Mouse (Mus musculus) MEL (cell line): ENCODE data around the gene Grik5. TPM values are rescaled to one million over a fixed set of nuclear protein-coding genes. Genes with fewer than 3 reads are reported as not detected.

Experiments used
- DNase-seq: peaks from one replicate; pipeline ENCODE4 v3.0.0; 2011; ENCODE audit warnings: low read depth, low spot score
- H3K27ac ChIP-seq: 2 replicates; pipeline ENCODE4 v1.5.1; 2012; ENCODE audit warnings: low read depth, mild to moderate bottlenecking, control low read depth, low read length, moderate library complexity; ENCODE audit not compliant: control insufficient read depth
- H3K27me3 ChIP-seq, 2 experiments: fragments of 150-350 bp in 1 of 2; sonication (generic) in 1 of 2; 2 replicates each; pipeline ENCODE4 v1.6.1; 2012; ENCODE audit warnings: low read length in 2 of 2, mild to moderate bottlenecking in 2 of 2, improper control_type of control experiment in 1 of 2, moderate library complexity in 1 of 2; ENCODE audit not compliant: insufficient read depth in 2 of 2, control insufficient read depth in 1 of 2
- H3K36me3 ChIP-seq, 2 experiments: 2 replicates each; pipeline ENCODE4 v1.6.1; 2012 to 2014; ENCODE audit warnings: low read length in 2 of 2, improper control_type of control experiment in 1 of 2, inconsistent platforms in 1 of 2, mild to moderate bottlenecking in 1 of 2; ENCODE audit not compliant: insufficient read depth in 2 of 2, control insufficient read depth in 1 of 2
- H3K4me1 ChIP-seq, 2 experiments: fragments of 150-350 bp in 1 of 2; sonication (generic) in 1 of 2; 2 replicates each; pipeline ENCODE4 v1.6.1; 2012; ENCODE audit warnings: low read length in 2 of 2, improper control_type of control experiment in 1 of 2, mild to moderate bottlenecking in 1 of 2; ENCODE audit not compliant: insufficient read depth in 2 of 2, control insufficient read depth in 1 of 2
- H3K4me3 ChIP-seq, 2 experiments: fragments of 150-350 bp in 1 of 2; sonication (generic) in 1 of 2; 2 replicates each; pipeline ENCODE4 v1.5.1; 2012; ENCODE audit warnings: low read depth in 2 of 2, low read length in 2 of 2, mild to moderate bottlenecking in 2 of 2, moderate library complexity in 2 of 2, control low read depth in 1 of 2, improper control_type of control experiment in 1 of 2; ENCODE audit not compliant: control insufficient read depth in 1 of 2, insufficient read depth in 1 of 2
- H3K79me2 ChIP-seq: 2 replicates; pipeline ENCODE4 v1.6.1; 2012; ENCODE audit warnings: mild to moderate bottlenecking, low read length, moderate library complexity; ENCODE audit not compliant: control insufficient read depth, poor library complexity, insufficient read depth
- H3K9ac ChIP-seq: 2 replicates; pipeline ENCODE4 v1.6.1; 2012; ENCODE audit warnings: low read depth, mild to moderate bottlenecking, control low read depth, low read length, moderate library complexity; ENCODE audit not compliant: control insufficient read depth, poor library complexity, severe bottlenecking
- H3K9me3 ChIP-seq: fragments of 150-350 bp; sonication (generic); replicated peaks from 2 replicates; pipeline ENCODE4 v1.6.1; 2012; ENCODE audit warnings: mild to moderate bottlenecking, low read length, improper control_type of control experiment, moderate library complexity; ENCODE audit not compliant: insufficient read depth
- BHLHE40 ChIP-seq: IDR thresholded peaks from 2 replicates; pipeline ENCODE4 v1.6.1; 2012; ENCODE audit warnings: low read depth, mild to moderate bottlenecking, inconsistent platforms, low read length, improper control_type of control experiment, borderline replicate concordance
- CTCF ChIP-seq, 3 experiments: IDR thresholded peaks in 2 of 3; conservative IDR thresholded peaks in 1 of 3; 2 replicates each; pipeline ENCODE4 v1.5.1; 2011 to 2012; ENCODE audit warnings: low read length in 3 of 3, low read depth in 2 of 3, mild to moderate bottlenecking in 2 of 3, improper control_type of control experiment in 1 of 3, inconsistent platforms in 1 of 3, mixed read lengths in 1 of 3, moderate library complexity in 1 of 3; ENCODE audit not compliant: control insufficient read depth in 1 of 3, insufficient read depth in 1 of 3, poor library complexity in 1 of 3, severe bottlenecking in 1 of 3
- HCFC1 ChIP-seq: IDR thresholded peaks from 2 replicates; pipeline ENCODE4 v1.6.1; 2012; ENCODE audit warnings: low read depth, mild to moderate bottlenecking, inconsistent platforms, low read length, improper control_type of control experiment, moderate library complexity
- MAZ ChIP-seq: IDR thresholded peaks from 2 replicates; pipeline ENCODE4 v1.6.1; 2012; ENCODE audit warnings: low read depth, mild to moderate bottlenecking, inconsistent platforms, low read length, improper control_type of control experiment
- MEF2A ChIP-seq: IDR thresholded peaks from 2 replicates; pipeline ENCODE4 v1.6.1; 2014; ENCODE audit warnings: low read depth, mild to moderate bottlenecking, inconsistent platforms, low read length, improper control_type of control experiment; ENCODE audit not compliant: poor library complexity, insufficient replicate concordance, severe bottlenecking; ENCODE audit errors: extremely low read depth
- MYC ChIP-seq: IDR thresholded peaks from 2 replicates; pipeline ENCODE4 v1.6.1; 2011; ENCODE audit warnings: low read depth, mild to moderate bottlenecking, low read length, improper control_type of control experiment, moderate library complexity
- POLR2AphosphoS2 ChIP-seq: IDR thresholded peaks from 2 replicates; pipeline ENCODE4 v1.6.1; 2011; ENCODE audit warnings: low read length, improper control_type of control experiment
- UBTF ChIP-seq: IDR thresholded peaks from 2 replicates; pipeline ENCODE4 v1.6.1; 2012; ENCODE audit warnings: low read depth, mild to moderate bottlenecking, inconsistent platforms, low read length, improper control_type of control experiment, moderate library complexity, borderline replicate concordance; ENCODE audit not compliant: insufficient read depth
- ZC3H11A ChIP-seq: IDR thresholded peaks from 2 replicates; pipeline ENCODE4 v1.6.1; 2012; ENCODE audit warnings: low read depth, mild to moderate bottlenecking, inconsistent platforms, low read length, improper control_type of control experiment
- ZMIZ1 ChIP-seq: IDR thresholded peaks from 2 replicates; pipeline ENCODE4 v1.6.1; 2012; ENCODE audit warnings: low read depth, mild to moderate bottlenecking, inconsistent platforms, low read length, improper control_type of control experiment, moderate library complexity
- ZNF384 ChIP-seq: IDR thresholded peaks from 2 replicates; pipeline ENCODE4 v1.6.1; 2012; ENCODE audit warnings: low read depth, mild to moderate bottlenecking, inconsistent platforms, low read length, improper control_type of control experiment
- polyA plus RNA-seq, 2 experiments: library from polyadenylated mRNA; stranded (reverse) in 1 of 2; unstranded in 1 of 2; fragments of >175 nt in 1 of 2; fragments of >200 nt in 1 of 2; gene quantifications; 2 replicates each; pipeline versions ENCODE4 v1.2.1 to v1.2.4; 2012; ENCODE audit warnings: low replicate concordance in 2 of 2, low read depth in 1 of 2; ENCODE audit not compliant: insufficient read length in 2 of 2, insufficient read depth in 1 of 2, missing spikeins in 1 of 2
- total RNA-seq: library from RNA; depleted of rRNA; stranded (reverse); fragments of 300-350 nt; gene quantifications from 2 replicates; pipeline ENCODE4 v1.2.3, GENCODE M21; 2012; rRNA removed

Gene Grik5
- total and polyA plus RNA-seq, 3 experiments, result 3.5 to 22.0 TPM; not detected in 1

DNA sequence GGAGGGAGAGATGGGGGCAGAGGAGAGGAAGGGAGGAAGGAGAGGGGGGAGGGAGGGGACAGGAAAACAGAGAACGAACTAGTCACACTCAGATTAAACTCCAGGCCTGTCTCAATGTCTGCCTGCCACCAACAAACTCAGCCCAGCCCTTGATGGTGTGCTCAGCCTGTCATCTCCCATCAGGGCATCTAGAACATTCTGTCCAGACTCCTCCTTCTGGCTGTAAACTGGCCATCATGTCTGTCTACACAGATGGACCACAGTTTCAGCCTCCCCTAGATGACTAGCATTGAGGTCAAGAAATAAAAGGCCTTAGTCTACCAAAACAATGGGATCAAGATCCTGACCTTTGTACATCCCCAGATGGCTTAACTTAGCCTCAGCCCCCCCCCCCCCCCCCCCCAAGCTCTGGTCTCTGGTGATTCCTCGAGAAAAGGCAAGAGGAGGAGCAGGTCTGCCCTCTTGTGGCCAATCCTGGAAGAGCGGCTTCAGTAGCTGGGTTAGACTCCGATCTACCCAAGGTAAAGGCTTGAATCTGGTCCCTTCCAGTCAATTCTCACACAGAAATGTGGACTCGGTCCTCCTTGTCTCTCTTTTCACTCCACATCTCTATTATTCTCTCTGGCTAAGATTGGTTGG, 107.1 kb downstream of the Grik5 start (continued):
- no peak for TF ChIP-seq BHLHE40

DNA sequence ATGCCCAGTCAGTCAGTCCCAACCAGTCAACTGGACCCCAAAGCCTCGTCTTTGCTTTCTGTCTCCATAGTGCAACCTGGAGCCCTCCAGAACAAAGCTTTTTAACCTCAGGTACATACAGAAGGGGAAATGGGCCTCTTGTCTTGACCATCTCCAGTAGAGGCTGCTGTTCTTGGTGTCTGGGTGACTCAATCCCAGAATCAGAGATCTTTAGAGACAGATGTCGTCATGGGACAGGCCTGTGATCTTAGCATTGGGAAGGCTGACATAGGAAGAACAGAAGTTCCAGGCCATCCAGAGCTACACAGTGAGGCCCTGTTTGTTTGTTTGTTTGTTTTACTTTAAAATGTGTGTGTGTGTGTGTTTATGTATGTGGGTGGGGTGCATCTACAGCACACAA, 107.9 kb downstream of the Grik5 start:
- TF ChIP-seq UBTF, result no peak
- TF ChIP-seq HCFC1, result no peak
- TF ChIP-seq BHLHE40, result no peak
- no peak for TF ChIP-seq POLR2AphosphoS2
- no peak for TF ChIP-seq MYC
- TF ChIP-seq ZC3H11A, result no peak
- no peak for TF ChIP-seq MEF2A
- TF ChIP-seq CTCF (IDR thresholded peaks at IDR 0.05 in 2 of 3, conservative IDR thresholded peaks at IDR 0.05 in 1 of 3; ENCODE audit: control insufficient read depth in 1 of 3, insufficient read depth in 1 of 3, low read depth in 2 of 3, low read length in 3 of 3, poor library complexity in 1 of 3, severe bottlenecking in 1 of 3), result no peak
- TF ChIP-seq ZNF384, result no peak
- no peak for TF ChIP-seq ZMIZ1
- no peak for TF ChIP-seq MAZ
- TF ChIP-seq, all 39 proteins: peak for 0
- Histone ChIP-seq H3K9ac (no peak overlapping the region), H3K4me3 (no peak overlapping the region), H3K27ac (no peak overlapping the region), H3K27me3 (no peaks in the 10 kb centered on the region), H3K9me3 (no peaks in the 10 kb centered on the region), H3K36me3 (no peaks in the 10 kb centered on the region), H3K79me2 (no peaks in the 10 kb centered on the region), H3K4me1 (no peaks in the 10 kb centered on the region)
- DNase-seq, result no peak

Other genes with a start within 250 kb of the Grik5 start
- gene Gm9844, start 210.1 kb downstream of the Grik5 start, total RNA-seq, result 0.54 TPM in 1 of 2 replicates, not detected in the other
- gene Gm9844, start 210.1 kb downstream of the Grik5 start, polyA plus RNA-seq, result under 1 TPM in 1 of 2 experiments, not detected in 1; 0.95 TPM
- gene Lypd4, start 202.4 kb downstream of the Grik5 start, total RNA-seq, result not detected in 2 replicates
- not detected for gene Lypd4, start 202.4 kb downstream of the Grik5 start, polyA plus RNA-seq
- not detected in 2 replicates for gene Dmrtc2, start 202.3 kb downstream of the Grik5 start, total RNA-seq
- gene Dmrtc2, start 202.3 kb downstream of the Grik5 start, polyA plus RNA-seq, result not detected
- 3,168 and 3,580 TPM in 2 replicates for gene Rps19, start 188.0 kb downstream of the Grik5 start, total RNA-seq
- gene Rps19, start 188.0 kb downstream of the Grik5 start, polyA plus RNA-seq, result 1,000 to 10,000 TPM in 1 of 2 experiments, not detected in 1; 2,454 TPM
- gene Cd79a, start 175.0 kb downstream of the Grik5 start, total RNA-seq, result 0.13 and 0.23 TPM in 2 replicates
- gene Cd79a, start 175.0 kb downstream of the Grik5 start, polyA plus RNA-seq, result under 1 TPM in 1 of 2 experiments, not detected in 1; 0.61 TPM
- 43.7 and 53.3 TPM in 2 replicates for gene Arhgef1, start 169.4 kb downstream of the Grik5 start, total RNA-seq
- 100 to 1,000 TPM in 1 of 2 experiments, not detected in 1; 163 TPM for gene Arhgef1, start 169.4 kb downstream of the Grik5 start, polyA plus RNA-seq
- gene Gm4881, start 127.9 kb downstream of the Grik5 start, total RNA-seq, result not detected in 2 replicates
- gene Gm4881, start 127.9 kb downstream of the Grik5 start, polyA plus RNA-seq, result under 1 TPM in 1 of 2 experiments, not detected in 1; 0.13 TPM
- 205 and 240 TPM in 2 replicates for gene Rabac1, start 99.6 kb downstream of the Grik5 start, total RNA-seq
- 100 to 1,000 TPM in 1 of 2 experiments, not detected in 1; 223 TPM for gene Rabac1, start 99.6 kb downstream of the Grik5 start, polyA plus RNA-seq
- gene Atp1a3, start 66.4 kb downstream of the Grik5 start, total RNA-seq, result 0.19 and 0.26 TPM in 2 replicates
- gene Atp1a3, start 66.4 kb downstream of the Grik5 start, polyA plus RNA-seq, result 1 to 10 TPM in 1 of 2 experiments, not detected in 1; 3.5 TPM
- 15.0 and 16.3 TPM in 2 replicates for gene Zfp574, start 221 bp upstream of the Grik5 start, total RNA-seq
- 10 to 100 TPM in 1 of 2 experiments, not detected in 1; 30.2 TPM for gene Zfp574, start 221 bp upstream of the Grik5 start, polyA plus RNA-seq
- 0.73 and 0.75 TPM in 2 replicates for gene Pou2f2, start 107.4 kb upstream of the Grik5 start, total RNA-seq
- 1 to 10 TPM in 1 of 2 experiments, not detected in 1; 6.4 TPM for gene Pou2f2, start 107.4 kb upstream of the Grik5 start, polyA plus RNA-seq
- 25.2 and 28.2 TPM in 2 replicates for gene Dedd2, start 148.3 kb upstream of the Grik5 start, total RNA-seq
- gene Dedd2, start 148.3 kb upstream of the Grik5 start, polyA plus RNA-seq, result 10 to 100 TPM in 1 of 2 experiments, not detected in 1; 36.6 TPM
- gene Zfp526, start 149.1 kb upstream of the Grik5 start, total RNA-seq, result 8.4 and 9.5 TPM in 2 replicates
- gene Zfp526, start 149.1 kb upstream of the Grik5 start, polyA plus RNA-seq, result 10 to 100 TPM in 1 of 2 experiments, not detected in 1; 14.8 TPM
- gene Gsk3a, start 165.5 kb upstream of the Grik5 start, total RNA-seq, result 59.8 and 61.5 TPM in 2 replicates
- 100 to 1,000 TPM in 1 of 2 experiments, 10 to 100 TPM in 1; 86.6 to 149 TPM for gene Gsk3a, start 165.5 kb upstream of the Grik5 start, polyA plus RNA-seq
- gene Erf, start 178.4 kb upstream of the Grik5 start, total RNA-seq, result 18.4 and 24.6 TPM in 2 replicates
- 10 to 100 TPM in 1 of 2 experiments, not detected in 1; 33.2 TPM for gene Erf, start 178.4 kb upstream of the Grik5 start, polyA plus RNA-seq
- gene Cic, start 195.4 kb upstream of the Grik5 start, total RNA-seq, result 56.6 and 57.2 TPM in 2 replicates
- 100 to 1,000 TPM; 157 TPM for gene Cic, start 195.4 kb upstream of the Grik5 start, polyA plus RNA-seq
- gene Pafah1b3, start 225.6 kb upstream of the Grik5 start, total RNA-seq, result 85.1 and 85.6 TPM in 2 replicates
- 100 to 1,000 TPM; 110 to 180 TPM for gene Pafah1b3, start 225.6 kb upstream of the Grik5 start, polyA plus RNA-seq
- gene Prr19, start 229.1 kb upstream of the Grik5 start, total RNA-seq, result not detected in 2 replicates
- under 1 TPM in 1 of 2 experiments, not detected in 1; 0.11 TPM for gene Prr19, start 229.1 kb upstream of the Grik5 start, polyA plus RNA-seq
- not detected in 2 replicates for gene Tmem145, start 233.8 kb upstream of the Grik5 start, total RNA-seq
- not detected for gene Tmem145, start 233.8 kb upstream of the Grik5 start, polyA plus RNA-seq
- gene Megf8, start 244.8 kb upstream of the Grik5 start, total RNA-seq, result 12.7 and 13.1 TPM in 2 replicates
- gene Megf8, start 244.8 kb upstream of the Grik5 start, polyA plus RNA-seq, result 10 to 100 TPM in 1 of 2 experiments, not detected in 1; 22.0 TPM